Comparison of ENCODE assay signal across 26 mouse cellular contexts in genomic region chr11:109737967-109738366, GRCm38 (mm10). TPM values are rescaled to one million over a fixed set of nuclear protein-coding genes. Genes with fewer than 3 reads are reported as not detected.
A peak's percentile ranks its signal among the peaks of the same experiment; 100 is the strongest.
DNase-seq lines count a peak whose midpoint lies in the region; ATAC-seq and TF ChIP-seq lines count a peak whose summit lies in the region.
"Had no signal": no experiment of that assay in that cellular context is flagged by ENCODE, and none has a peak within 500 bp of the region (broad histone marks: within the 10 kb centered on the region; RNA-seq: fewer than 3 reads in every experiment).

No protein-coding gene starts in this region.

- no peaks in the 10 kb centered on the region for H3K36me3 ChIP-seq in lung, embryonic 16.5 days (ENCODE audit: control insufficient read depth, insufficient read depth, low read length)
- no peaks in the 10 kb centered on the region for H3K36me3 ChIP-seq in forebrain, postnatal 0 days (ENCODE audit: insufficient read depth)
- H3K36me3 ChIP-seq in midbrain, embryonic 11.5 days (ENCODE audit: control insufficient read depth, insufficient read depth, low read length), result no peaks in the 10 kb centered on the region
- H3K36me3 ChIP-seq: forebrain, embryonic 12.5 days; hindbrain, embryonic 13.5 days; limb, embryonic 10.5 days; limb, embryonic 15.5 days; liver, embryonic 13.5 days; midbrain, embryonic 13.5 days had no signal

- H3K4me3 ChIP-seq in lung, embryonic 16.5 days (ENCODE audit: low read length), result no peak overlapping the region
- no peak overlapping the region for H3K4me3 ChIP-seq in embryonic fibroblast, embryonic 13.5 days (ENCODE audit: insufficient read depth, low read length)
- H3K4me3 ChIP-seq in forebrain, postnatal 0 days (ENCODE audit: low read depth, low read length), result no peak overlapping the region
- no peak overlapping the region for H3K4me3 ChIP-seq in midbrain, embryonic 11.5 days (ENCODE audit: low read depth, low read length)
- H3K4me3 ChIP-seq: forebrain, embryonic 12.5 days; hindbrain, embryonic 13.5 days; limb, embryonic 10.5 days; limb, embryonic 15.5 days; liver, embryonic 13.5 days; megakaryocyte, embryonic 14.5 days; midbrain, embryonic 13.5 days had no signal

- DNase-seq in heart, adult 11 months, result peak; percentile 33
- DNase-seq in heart, postnatal 4 days, result no peak
- DNase-seq in lung, postnatal 36 days, result no peak
- no peak for DNase-seq in forebrain, postnatal 0 days
- no peak for DNase-seq in midbrain, embryonic 11.5 days (ENCODE audit: low spot score, missing footprints)
- DNase-seq: adrenal gland, postnatal 25 days; cerebellum, adult 11-12 months; cerebellum, adult 9-11 months; gastrocnemius, postnatal 10 days; heart, postnatal 36 days; kidney, postnatal 4 days; layer of hippocampus, postnatal 36 days; liver, embryonic 13.5 days; lung, adult 18-20 months; thymus, postnatal 14 days had no signal

- peak overlapping the region; percentile 34 for H3K27ac ChIP-seq in lung, embryonic 16.5 days (ENCODE audit: low read length)
- H3K27ac ChIP-seq in embryonic fibroblast, embryonic 13.5 days (ENCODE audit: insufficient read depth, low read length), result peak overlapping the region; percentile 78
- no peak overlapping the region for H3K27ac ChIP-seq in forebrain, postnatal 0 days (ENCODE audit: low read depth, low read length)
- no peak overlapping the region for H3K27ac ChIP-seq in midbrain, embryonic 11.5 days (ENCODE audit: low read depth, low read length)
- H3K27ac ChIP-seq: forebrain, embryonic 12.5 days; hindbrain, embryonic 13.5 days; limb, embryonic 10.5 days; limb, embryonic 15.5 days; liver, embryonic 13.5 days; midbrain, embryonic 13.5 days had no signal

- no peaks in the 10 kb centered on the region for H3K9me3 ChIP-seq in lung, embryonic 16.5 days (ENCODE audit: control insufficient read depth, low read length)
- H3K9me3 ChIP-seq in forebrain, postnatal 0 days (ENCODE audit: low read length), result no peaks in the 10 kb centered on the region
- H3K9me3 ChIP-seq in midbrain, embryonic 11.5 days (ENCODE audit: control insufficient read depth, low read length), result no peaks in the 10 kb centered on the region
- H3K9me3 ChIP-seq: forebrain, embryonic 12.5 days; hindbrain, embryonic 13.5 days; limb, embryonic 10.5 days; limb, embryonic 15.5 days; liver, embryonic 13.5 days; midbrain, embryonic 13.5 days had no signal

- ATAC-seq in lung, embryonic 16.5 days (ENCODE audit: low read depth), result peak; percentile 92
- ATAC-seq in forebrain, postnatal 0 days, result no peak
- no peak for ATAC-seq in midbrain, embryonic 11.5 days (ENCODE audit: low FRiP score)
- ATAC-seq: CD4-positive, CD25-positive, alpha-beta regulatory T cell, adult 4 months; intestine, postnatal 0 days; midbrain, embryonic 13.5 days had no signal

- TF ChIP-seq POLR2A in embryonic fibroblast, embryonic 13.5 days (IDR thresholded peaks at IDR 0.05; ENCODE audit: low read depth, low read length), result no peak

- H3K4me2 ChIP-seq in lung, embryonic 16.5 days (ENCODE audit: low read depth, low read length), result no peak overlapping the region
- H3K4me2 ChIP-seq in forebrain, postnatal 0 days (ENCODE audit: low read depth), result no peak overlapping the region
- no peak overlapping the region for H3K4me2 ChIP-seq in midbrain, embryonic 11.5 days
- H3K4me2 ChIP-seq: forebrain, embryonic 12.5 days; heart, embryonic 11.5 days; hindbrain, embryonic 13.5 days; limb, embryonic 15.5 days; liver, embryonic 13.5 days; midbrain, embryonic 13.5 days had no signal

- TF ChIP-seq CTCF in embryonic fibroblast, embryonic 13.5 days (IDR thresholded peaks at IDR 0.05; ENCODE audit: borderline replicate concordance, insufficient read depth, low read length), result no peak
- no peak for TF ChIP-seq CTCF in forebrain, postnatal 0 days (IDR thresholded peaks at IDR 0.05; ENCODE audit: low read depth)

- H3K4me1 ChIP-seq in lung, embryonic 16.5 days (replicated peaks; ENCODE audit: control insufficient read depth, insufficient read depth, low read length), result no peaks in the 10 kb centered on the region; the same call in 1 of the 2 replicates
- H3K4me1 ChIP-seq in embryonic fibroblast, embryonic 13.5 days (ENCODE audit: control insufficient read depth, insufficient read depth, low read length), result peaks cover 4% of the 10 kb centered on the region
- H3K4me1 ChIP-seq in forebrain, postnatal 0 days (ENCODE audit: insufficient read depth), result no peaks in the 10 kb centered on the region
- H3K4me1 ChIP-seq in midbrain, embryonic 11.5 days (ENCODE audit: control insufficient read depth, insufficient read depth, low read length), result no peaks in the 10 kb centered on the region
- H3K4me1 ChIP-seq: forebrain, embryonic 12.5 days; hindbrain, embryonic 13.5 days; limb, embryonic 15.5 days; liver, embryonic 13.5 days; megakaryocyte, embryonic 14.5 days; midbrain, embryonic 13.5 days had no signal

- no peak overlapping the region for H3K9ac ChIP-seq in lung, embryonic 16.5 days (ENCODE audit: low read length)
- H3K9ac ChIP-seq in forebrain, postnatal 0 days, result no peak overlapping the region
- no peak overlapping the region for H3K9ac ChIP-seq in midbrain, embryonic 11.5 days (ENCODE audit: low read length)
- H3K9ac ChIP-seq: forebrain, embryonic 12.5 days; hindbrain, embryonic 13.5 days; limb, embryonic 15.5 days; liver, embryonic 13.5 days; midbrain, embryonic 13.5 days had no signal

- WGBS in lung, embryonic 16.5 days, result 26% methylated on average over 3 of the region's 3 CpGs
- 81% methylated on average over 3 of the region's 3 CpGs for WGBS in forebrain, postnatal 0 days
- WGBS in midbrain, embryonic 11.5 days, result 77% methylated on average over 3 of the region's 3 CpGs

- no peaks in the 10 kb centered on the region for H3K27me3 ChIP-seq in lung, embryonic 16.5 days (ENCODE audit: control insufficient read depth, insufficient read depth, low read depth, low read length)
- no peaks in the 10 kb centered on the region for H3K27me3 ChIP-seq in forebrain, postnatal 0 days (ENCODE audit: insufficient read depth, low read length)
- H3K27me3 ChIP-seq in midbrain, embryonic 11.5 days (ENCODE audit: control insufficient read depth, insufficient read depth, low read length), result no peaks in the 10 kb centered on the region
- H3K27me3 ChIP-seq: forebrain, embryonic 12.5 days; hindbrain, embryonic 13.5 days; limb, embryonic 15.5 days; liver, embryonic 13.5 days; midbrain, embryonic 13.5 days had no signal

RNA-seq across cellular contexts. Expression of gene Fam20a, which starts 15.9 kb away (rescaled TPM):
- 1 to 10 TPM; 5.1 to 5.8 TPM for total RNA-seq in heart, postnatal 4 days (2021)
- polyA plus RNA-seq in lung, embryonic 16.5 days (2015; fragmentation: Nextera tagmentation; extraction: Ambion mirVana), result 3.3 and 3.4 TPM in 2 replicates
- 38.4 and 44.6 TPM in 2 replicates for polyA plus RNA-seq in embryonic fibroblast, embryonic 13.5 days (2011; ENCODE audit: insufficient read length, low read depth, missing spikeins)
- 2.8 and 4.3 TPM in 2 replicates for total RNA-seq in forebrain, postnatal 0 days (2014; rRNA removed)
- polyA plus RNA-seq in forebrain, postnatal 0 days (2015; fragmentation: Nextera tagmentation; extraction: Ambion mirVana), result 4.0 and 4.6 TPM in 2 replicates
- polyA plus RNA-seq in midbrain, embryonic 11.5 days (2014; fragmentation: Nextera tagmentation; extraction: Ambion mirVana), result 1.9 and 2.7 TPM in 2 replicates

Comparison
In these comparisons a context has a peak if more than half of its experiments do, and no peak if none do; other contexts are left out.
1. H3K27ac ChIP-seq: peak in lung, embryonic 16.5 days (single experiment) and embryonic fibroblast, embryonic 13.5 days (single experiment); none in forebrain, postnatal 0 days (single experiment) and midbrain, embryonic 11.5 days (single experiment).